Mouse (Mus musculus): ENCODE measurements around the gene Tsacc.
"Not testable (repeated sequence)": the region's sequence is repeated elsewhere in the genome, so short reads cannot be mapped to it uniquely, and the experiment has no call there.

Tsacc gene

DNA sequence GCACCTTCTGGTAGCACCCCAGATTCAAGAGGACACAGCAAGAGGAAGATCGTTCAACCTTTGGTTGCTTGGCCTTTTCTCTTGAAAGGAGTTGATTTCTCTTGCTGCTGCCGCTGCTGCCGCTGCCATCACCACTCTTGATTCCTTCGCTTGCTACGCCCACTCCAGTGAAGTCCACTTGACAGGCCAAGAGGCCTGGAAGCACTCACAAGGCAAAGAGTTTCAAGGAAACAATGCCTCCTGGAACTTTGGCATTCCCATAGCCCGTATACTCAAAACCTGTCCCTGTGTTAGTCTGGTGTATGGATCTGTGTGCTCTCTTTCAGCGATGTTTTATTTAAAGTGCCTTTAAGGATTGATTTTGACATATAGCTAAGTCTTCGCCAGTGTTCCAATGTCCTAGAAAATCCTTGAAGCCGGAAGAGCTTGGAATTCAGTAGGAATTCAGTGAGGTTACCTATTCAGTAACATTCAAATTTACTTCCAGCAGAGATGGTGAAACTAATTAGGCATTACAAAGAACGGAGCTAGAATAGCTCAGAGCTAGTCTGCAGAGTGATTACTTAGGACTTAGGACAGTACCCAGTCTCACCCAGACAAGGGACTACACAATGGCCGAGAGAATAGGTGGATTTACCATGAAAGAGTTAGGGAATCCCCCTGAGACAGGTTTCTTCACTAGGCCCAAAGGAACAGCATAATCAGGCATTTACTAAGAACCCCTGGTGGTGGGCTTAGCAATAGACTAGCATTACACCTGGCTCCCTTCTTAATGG, 15.5 kb downstream of the Tsacc start:
- not testable (repeated sequence) for DNase-seq

- DNase-seq, result no peak
Measured at GRCm38 (mm10) chr3:88280035-88280434, 16.8 kb downstream of the Tsacc start.

GRCm38 (mm10) chr3:88276529-88277143, 20.2 kb downstream of the Tsacc start:
- peak; percentile 60 to 68 for DNase-seq

DNA sequence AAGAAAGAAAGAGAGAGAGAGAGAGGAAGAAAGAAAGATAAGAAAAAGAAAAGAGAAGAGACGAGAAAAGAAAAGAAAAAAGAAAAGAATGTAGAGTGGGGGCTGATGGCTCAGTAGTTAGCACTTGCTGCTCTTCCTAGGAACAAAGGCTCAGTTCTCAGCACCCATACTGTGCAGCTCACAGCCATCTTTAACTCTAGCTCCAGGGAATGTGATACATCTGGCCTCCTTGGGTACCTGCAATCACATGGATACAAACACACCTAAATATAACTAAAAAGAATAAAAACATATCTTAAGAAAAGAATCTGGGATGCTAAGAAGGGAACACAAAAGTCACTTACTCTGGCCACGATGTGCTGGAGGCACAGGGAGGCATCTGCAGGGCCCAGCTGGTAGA, 20.7 kb downstream of the Tsacc start:
- DNase-seq, result no peak

- DNase-seq, result no peak
Measured at GRCm38 (mm10) chr3:88274002-88274401, 22.8 kb downstream of the Tsacc start.

DNA sequence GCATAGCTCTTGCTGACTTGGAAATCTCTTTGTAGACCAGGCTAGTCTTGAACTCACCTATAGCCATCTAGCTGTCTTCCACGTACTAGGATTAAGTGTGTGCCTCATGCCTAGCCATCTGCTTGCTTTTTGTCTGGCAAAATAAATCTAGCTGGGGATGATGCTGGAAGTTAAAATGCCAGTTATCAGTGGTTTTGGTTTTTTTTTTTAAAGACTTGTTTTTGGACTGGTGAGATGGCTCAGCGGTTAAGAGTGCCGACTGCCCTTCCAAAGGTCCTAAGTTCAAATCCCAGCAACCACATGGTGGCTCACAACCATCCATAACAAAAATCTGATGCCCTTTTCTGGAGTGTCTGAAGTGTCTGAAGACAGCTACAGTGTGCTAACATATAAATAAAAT, 24.9 kb downstream of the Tsacc start:
- DNase-seq, result no peak

GRCm38 (mm10) chr3:88271298-88271697, 25.5 kb downstream of the Tsacc start:
- DNase-seq, result not testable (repeated sequence)

- DNase-seq, result no peak
Measured at GRCm38 (mm10) chr3:88268991-88269390, 27.8 kb downstream of the Tsacc start.

GRCm38 (mm10) chr3:88268014-88268413, 28.8 kb downstream of the Tsacc start:
- DNase-seq, result not testable (repeated sequence)

- no peak for DNase-seq
Measured at GRCm38 (mm10) chr3:88262346-88262745, 34.5 kb downstream of the Tsacc start.

- no peak for DNase-seq
Measured at GRCm38 (mm10) chr3:88256382-88256781, 40.4 kb downstream of the Tsacc start.

DNA sequence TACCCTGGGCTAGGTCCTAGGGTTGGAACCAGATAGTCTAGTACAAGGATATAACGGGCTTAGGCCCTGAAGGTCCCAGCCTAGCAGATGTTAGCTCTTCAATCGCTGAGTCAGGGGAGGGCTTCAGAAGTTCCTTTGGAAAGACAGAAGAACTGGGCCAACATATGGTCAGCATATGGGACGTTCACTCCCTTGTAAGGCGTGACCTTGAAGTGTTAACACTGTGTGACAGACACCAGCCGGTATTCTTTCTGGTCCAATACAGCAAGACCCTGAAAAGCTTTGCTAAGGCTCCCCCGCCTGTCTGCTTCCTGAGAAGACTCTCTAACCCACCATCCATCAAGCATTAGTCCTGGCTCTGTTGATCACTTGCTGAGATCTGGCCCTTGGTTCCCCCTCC, 40.8 kb downstream of the Tsacc start:
- no peak for DNase-seq

- DNase-seq, result peak; percentile 56 to 63
Measured at GRCm38 (mm10) chr3:88254268-88254926, 42.4 kb downstream of the Tsacc start, which contains the start of gene Rhbg. Gene Rhbg, minus strand, starts transcription at chr3:88254709.

GRCm38 (mm10) chr3:88252739-88253138, 44.1 kb downstream of the Tsacc start:
- DNase-seq, result no peak

DNA sequence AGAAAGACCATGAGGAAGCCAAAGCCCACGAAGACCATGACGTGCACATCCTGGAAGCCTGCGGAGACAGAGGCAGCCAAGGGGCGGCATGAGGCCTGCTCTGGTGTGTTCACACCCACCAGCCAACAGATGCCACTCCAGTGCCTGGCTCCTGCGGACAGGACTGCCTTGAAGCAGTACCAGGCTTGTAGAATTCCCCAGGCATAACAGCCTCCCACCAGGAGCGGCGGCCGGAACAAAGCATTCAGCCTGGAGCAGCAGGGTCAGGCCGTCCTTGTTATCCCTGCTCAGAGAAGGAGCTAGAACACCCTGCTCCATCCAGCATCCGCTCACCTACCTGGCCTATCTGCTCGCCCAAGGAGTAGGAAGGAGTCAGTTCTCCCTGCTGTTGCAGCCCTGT, 48.4 kb downstream of the Tsacc start:
- peak in 1 of 2 experiments; percentile 43 for DNase-seq

GRCm38 (mm10) chr3:88247666-88248065, 49.1 kb downstream of the Tsacc start:
- no peak for DNase-seq

- DNase-seq, result peak; percentile 82 to 90
Measured at GRCm38 (mm10) chr3:88245811-88246210, 51.0 kb downstream of the Tsacc start.

DNA sequence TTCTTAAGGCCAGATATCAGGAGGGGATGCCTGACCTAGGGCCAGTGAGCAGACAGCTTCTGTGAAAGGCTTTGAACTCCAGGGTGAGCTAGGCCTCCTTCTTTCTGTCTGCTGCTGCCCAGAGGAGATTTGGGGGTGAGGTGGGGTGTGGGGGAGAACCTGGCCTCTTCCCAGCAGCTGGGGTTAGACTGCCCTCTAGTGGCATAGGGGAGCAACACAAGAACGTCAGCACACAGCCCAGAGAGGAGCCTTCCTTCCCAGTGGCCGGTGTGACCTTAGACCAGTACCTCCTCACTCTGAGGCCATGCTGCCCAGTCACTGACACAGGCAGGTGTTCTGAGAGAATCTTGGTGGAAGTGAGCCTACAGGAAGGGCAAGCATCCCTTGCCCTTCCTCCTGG, 52.7 kb downstream of the Tsacc start:
- peak; percentile 77 to 82 for DNase-seq

GRCm38 (mm10) chr3:88242531-88242930, 54.3 kb downstream of the Tsacc start:
- peak; percentile 95 to 96 for DNase-seq

- peak; percentile 31 to 32 for DNase-seq
Measured at GRCm38 (mm10) chr3:88241045-88241786, 55.6 kb downstream of the Tsacc start.

GRCm38 (mm10) chr3:88239446-88239845, 57.4 kb downstream of the Tsacc start:
- DNase-seq, result no peak

DNA sequence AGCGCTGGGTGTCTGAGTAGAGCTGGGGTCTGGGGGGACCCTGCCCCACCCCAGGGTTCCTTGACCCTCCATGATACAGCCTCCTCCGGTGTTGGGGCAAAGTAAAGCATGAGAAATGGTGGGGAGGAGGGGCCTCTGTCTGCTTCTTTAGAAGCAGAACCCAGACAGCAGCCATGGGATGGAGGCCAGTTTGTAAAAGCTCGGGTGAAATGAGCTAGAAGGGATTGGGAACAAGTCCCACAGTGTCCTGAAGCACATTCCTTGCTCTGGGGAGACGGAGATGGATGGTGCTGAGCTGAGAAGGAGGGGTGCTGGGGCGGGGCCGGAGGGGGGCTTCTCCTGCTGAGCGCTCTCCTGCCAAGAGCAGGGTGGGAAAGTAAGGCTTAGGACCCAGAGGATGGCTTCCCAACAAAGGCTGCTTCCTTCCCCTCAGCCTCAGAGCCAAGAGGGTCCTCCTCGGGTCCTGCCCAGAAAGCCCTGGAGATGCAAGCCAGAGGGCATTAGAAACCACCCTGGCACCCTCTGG, 57.9 kb downstream of the Tsacc start:
- DNase-seq, result peak; percentile 59 to 62
